Mouse (Mus musculus) neutrophil, adult 59 days (primary cell): ENCODE data around the gene Tmprss11e. TPM values are rescaled to one million over a fixed set of nuclear protein-coding genes. Genes with fewer than 3 reads are reported as not detected.

Experiments
- total RNA-seq, 2 experiments: library from RNA; stranded (reverse); gene quantifications; 1 replicate in 1 of 2; 2 replicates in 1 of 2; pipeline ENCODE4 v1.2.4; 2023

Tmprss11e gene
- total RNA-seq: not detected

DNA sequence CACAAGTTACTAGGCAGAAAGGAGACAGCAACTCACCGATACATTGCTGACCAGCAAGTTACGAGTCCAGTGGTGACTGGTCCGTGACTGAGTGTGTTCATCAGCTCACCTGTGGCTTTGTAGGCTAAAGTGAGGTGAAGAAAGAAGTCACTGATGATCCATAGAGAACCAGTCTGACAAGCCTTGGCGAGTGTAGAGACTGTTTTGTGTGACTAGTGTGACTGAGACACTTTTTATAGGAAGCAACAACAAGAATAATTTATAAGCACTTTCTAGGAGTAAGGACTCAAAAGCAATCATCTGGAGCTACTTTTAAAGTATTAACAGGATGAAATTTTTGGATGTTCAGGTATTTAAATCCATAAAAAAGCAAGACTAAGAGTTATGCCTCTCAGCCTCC lies at the start of gene Tmprss11e:
Gene Tmprss11e (minus strand): TSS at position 101 of the 400 bp plus-strand sequence.

DNA sequence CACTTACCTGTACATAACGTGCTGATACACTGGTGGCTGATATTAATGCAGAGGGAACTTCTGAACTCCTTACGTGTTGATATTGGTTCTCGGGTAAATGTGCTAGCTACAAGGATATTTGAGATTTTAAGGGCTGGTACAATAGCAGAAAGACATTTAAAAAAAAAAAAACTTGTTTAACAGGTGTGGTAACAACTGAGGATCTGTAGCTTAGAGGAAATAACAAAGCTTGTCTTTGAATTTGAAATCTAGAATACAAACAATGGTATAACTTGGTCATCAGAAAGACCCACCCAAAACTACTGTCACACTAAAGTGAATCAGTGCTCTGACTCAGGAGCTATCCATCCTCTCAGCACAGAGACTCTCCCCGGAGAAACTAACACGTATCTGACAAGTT lies 69.4 kb downstream of the Tmprss11e start, which contains the start of gene Tmprss11b:
Gene Tmprss11b (minus strand): TSS at position 101 of the 400 bp plus-strand sequence.

Other genes starting within 250 kb of the Tmprss11e start
- not detected for gene Tmprss11g, start 227.2 kb downstream of the Tmprss11e start, total RNA-seq
- not detected for gene Tmprss11f, start 113.4 kb downstream of the Tmprss11e start, total RNA-seq
- not detected for gene Tmprss11b, start 69.5 kb downstream of the Tmprss11e start, total RNA-seq
- gene Ythdc1, start 58.4 kb upstream of the Tmprss11e start, total RNA-seq: 100 to 1,000 TPM; 104 to 110 TPM
- gene Ugt2b34, start 161.1 kb upstream of the Tmprss11e start, total RNA-seq: not detected
- gene Ugt2b1, start 180.7 kb upstream of the Tmprss11e start, total RNA-seq: not detected